Mouse (Mus musculus) mammary gland, adult 2 months (tissue): ENCODE data around the gene 2810408A11Rik. TPM values are rescaled to one million over a fixed set of nuclear protein-coding genes. Genes with fewer than 3 reads are reported as not detected.

Source experiments
- polyA plus RNA-seq: library from polyadenylated mRNA; depleted of rRNA; stranded (reverse); fragments of >200 nt; gene quantifications from 2 replicates; pipeline ENCODE4 v1.2.3, GENCODE M21; 2012; ENCODE audit warnings: low replicate concordance; rRNA removed

The 2810408A11Rik gene
- polyA plus RNA-seq, result 0.80 and 1.1 TPM in 2 replicates

DNA sequence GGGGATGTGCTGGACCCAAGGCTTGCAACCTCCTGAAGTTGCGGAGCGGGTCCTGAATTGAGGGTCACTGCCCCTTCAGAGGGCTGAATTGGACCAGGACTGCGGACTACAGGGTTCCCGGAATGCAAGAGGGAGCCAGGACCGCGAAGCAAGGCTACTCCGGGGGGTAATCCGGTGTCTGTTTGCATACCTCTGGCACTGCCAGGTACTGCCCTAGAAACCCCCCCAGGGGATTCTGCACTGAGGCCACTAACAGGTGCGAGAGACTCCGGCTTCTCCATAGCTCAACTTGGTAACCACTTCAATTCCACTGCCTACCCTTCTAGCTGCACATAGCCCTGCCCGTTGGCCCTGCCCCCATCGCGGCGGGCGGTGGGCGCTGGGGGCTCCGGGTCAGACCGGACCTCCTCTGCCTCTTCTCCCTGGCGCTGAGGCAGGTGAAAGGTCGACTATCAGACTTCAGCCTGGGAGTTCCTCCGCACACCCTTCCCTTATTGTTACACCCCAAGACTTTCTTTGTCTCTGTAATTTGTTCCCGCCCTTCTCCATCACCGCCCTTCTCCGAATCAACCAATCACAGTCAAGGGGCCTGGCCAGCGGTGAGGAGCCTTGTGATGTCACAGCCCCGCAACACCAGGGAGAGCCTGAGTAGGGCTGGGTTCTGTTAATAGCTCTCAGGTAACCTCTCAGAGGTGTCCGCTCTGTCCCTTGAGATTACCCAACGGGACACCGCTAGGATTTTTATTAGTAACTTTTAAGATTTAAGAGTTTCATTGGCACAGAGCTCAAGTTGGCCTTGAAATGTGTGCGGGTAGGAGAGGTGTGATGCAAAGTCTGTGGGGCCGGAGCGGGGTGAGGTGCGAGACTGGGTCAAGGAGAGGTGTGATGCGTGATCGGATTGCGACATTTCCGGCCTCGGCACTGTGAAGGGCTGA is at the start of gene 2810408A11Rik, which contains the start of gene Neurl4:
2810408A11Rik (minus strand) TSS at position 517 of the 935 bp plus-strand sequence.
Neurl4 (plus strand) TSS at position 602 of the 935 bp plus-strand sequence.

DNA sequence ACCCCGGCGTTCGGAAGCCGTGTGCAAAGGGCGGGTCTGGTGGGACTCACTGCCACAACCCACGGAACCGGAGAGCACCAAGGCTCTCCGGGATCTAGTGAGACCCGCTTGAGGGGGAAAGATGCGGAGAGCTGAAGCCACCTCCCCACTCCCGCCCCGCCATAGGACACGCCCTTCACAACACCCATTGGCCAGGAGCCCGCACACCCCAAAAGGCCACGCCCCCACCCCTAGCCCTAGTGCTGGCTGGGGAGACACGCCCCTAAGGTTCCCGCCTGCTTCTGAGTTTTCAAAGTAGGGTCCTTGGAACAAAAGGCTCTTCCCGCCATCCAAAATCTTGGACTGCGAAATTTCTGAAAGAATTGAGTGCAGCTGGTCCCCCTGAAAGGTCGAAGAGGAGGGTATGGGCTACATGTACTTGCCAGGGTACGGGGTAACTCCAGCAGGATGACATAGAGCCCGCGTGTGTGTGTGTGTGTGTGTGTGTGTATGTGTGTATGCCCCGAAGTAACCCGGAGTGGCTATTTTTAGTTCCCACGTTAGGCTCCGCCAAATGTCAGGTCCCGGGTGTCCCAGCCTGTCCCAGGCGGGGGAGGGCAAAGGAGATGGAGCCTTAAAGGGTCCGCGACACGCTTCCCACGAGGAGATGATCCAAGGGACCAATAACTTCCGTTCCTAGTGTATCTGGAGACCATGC is 47.4 kb upstream of the 2810408A11Rik start, which contains the start of gene Slc2a4:
Slc2a4 (minus strand) TSS at position 123 of the 697 bp plus-strand sequence.

DNA sequence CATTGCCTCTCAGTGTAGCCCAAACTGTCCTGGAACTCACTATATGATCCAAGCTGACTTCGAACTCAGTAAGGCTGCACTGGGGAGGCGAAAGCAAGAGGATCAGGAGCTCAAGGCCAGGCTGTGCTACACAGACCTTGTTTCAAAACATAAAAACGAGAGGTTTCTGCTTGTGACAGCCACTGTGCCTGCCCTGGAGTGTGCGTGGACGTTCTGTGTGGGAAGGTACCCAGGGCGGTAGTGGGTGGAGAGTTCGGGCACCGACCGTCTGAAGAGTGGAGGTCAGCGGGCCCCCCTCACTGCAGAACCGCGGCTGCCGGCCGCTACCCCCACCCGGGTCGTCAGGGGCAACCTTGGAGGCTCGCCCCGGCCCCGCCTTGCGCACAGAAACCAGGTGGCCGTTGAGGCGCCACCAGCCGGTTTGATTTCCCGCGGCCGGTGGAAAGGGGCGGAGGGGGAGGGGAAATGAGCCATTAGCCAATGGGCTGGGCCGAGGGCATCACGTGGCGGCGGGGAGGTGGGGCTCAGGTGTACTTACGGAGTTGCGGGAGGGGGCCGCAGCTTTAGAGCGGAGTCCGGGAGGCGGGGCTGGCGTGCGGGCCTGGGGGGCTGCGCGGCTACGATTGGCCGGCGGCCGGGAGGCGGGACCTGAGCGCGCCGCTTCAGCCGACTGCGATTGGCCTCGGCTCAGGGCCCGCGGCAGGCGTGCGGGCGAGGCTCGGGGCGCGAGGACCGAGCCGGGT is 34.5 kb upstream of the 2810408A11Rik start, which contains the start of gene Ybx2:
Ybx2 (plus strand) TSS at position 660 of the 743 bp plus-strand sequence.

DNA sequence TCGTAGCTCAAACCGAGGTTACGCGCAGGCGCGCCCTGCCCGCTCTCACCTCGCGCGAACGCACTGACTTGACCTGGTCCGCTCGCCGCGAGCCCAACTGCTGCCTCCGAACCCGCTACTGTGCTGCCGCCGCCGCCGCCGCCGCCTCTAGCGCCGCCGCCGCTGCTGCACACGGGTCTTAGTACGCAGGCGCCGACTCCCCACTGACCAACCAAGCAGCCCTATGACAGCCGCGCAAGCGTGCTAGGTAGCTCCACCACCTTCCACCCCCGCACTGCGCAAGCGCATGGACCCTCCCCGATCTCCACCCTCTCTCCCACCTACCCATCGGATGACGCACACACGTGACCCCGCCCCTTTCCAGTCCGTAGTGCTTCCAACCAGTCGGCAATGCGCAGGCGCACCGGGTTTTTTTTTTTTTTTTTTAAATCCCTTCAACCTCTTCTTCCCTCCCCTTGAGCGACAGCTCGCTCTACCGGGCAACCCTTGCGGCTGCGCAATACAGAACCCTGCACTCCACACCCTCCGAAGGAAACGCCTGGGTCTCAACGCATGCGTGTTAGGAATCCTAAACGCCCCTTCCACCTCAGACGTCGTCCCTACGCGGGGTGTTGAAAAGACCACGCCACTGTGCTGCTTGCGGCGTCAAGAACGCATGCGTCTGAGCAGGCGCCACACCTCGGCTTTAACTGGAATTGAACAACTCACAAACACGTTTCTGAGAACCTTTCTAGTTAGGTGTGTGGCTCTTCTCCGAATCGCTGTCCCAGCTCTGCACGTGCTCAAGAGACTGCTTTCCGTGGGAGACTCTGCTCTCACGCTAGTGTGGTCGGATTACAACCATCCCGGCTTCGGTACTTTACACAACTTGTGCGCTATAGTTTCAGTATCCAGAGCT is 20.6 kb upstream of the 2810408A11Rik start, which contains the start of gene Eif5a:
Eif5a (minus strand) TSS at position 845 of the 898 bp plus-strand sequence.

DNA sequence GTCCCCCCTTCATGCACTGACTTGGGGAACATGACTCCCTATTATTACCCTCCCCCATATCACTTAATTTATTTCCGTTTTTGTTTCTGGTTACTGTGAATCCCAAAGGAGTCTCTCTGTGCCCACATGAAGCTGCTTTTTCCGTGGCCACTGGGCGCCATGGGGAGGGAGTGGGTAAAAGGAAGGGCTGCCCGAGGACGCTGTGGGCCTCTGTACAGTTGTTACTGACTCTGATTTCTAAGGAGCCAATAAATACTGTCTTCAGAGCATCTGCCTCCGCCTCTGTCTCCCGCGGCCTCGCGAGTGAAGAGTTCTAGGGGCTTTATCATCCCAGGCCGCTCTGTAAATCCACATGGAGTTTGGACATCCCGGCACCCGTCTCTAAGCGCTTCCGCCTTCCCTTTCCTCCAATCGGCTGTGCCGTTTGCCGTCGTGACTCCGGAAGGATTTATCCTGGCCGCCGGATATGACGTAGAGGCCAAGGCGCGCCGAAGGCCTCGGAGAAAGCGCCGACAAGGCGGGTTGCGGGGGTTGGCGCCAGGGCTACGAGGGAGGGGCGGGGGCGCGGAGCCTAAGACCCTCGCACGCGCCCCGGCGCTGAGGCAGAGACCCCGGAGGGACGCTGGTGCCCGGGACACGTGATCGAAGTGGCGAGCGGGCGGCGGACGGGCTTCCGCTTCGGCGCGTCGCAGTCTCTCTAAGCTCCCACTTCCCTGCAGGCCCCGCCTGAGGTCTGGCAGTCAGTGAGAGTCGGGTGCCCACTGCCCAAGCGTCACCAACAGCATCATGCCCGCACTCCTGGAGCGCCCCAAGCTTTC is 13.0 kb upstream of the 2810408A11Rik start, which contains the start of gene Gps2:
Gps2 (plus strand) TSS at position 335 of the 818 bp plus-strand sequence.

DNA sequence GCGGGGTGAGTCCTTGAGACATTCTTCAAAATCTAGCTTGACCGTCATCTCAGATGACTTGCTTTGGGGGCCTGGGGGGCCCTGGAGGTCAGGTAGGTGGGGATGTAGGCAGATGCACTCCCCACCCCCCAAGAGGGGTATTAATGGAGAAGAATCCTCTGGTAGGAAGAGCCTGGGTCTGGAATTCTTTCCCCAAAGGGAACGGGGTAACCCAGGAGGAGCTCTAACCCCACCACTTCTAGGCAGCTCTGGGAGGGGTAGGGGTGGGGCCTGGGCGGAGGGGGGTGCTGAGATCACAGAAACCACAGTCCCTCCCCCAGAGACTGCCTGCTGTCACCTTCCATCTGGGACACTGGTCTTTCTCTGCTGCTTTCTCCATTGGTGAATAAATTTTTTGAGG is 5.5 kb downstream of the 2810408A11Rik start, which contains the start of gene Acap1:
Acap1 (minus strand) TSS at position 249 of the 400 bp plus-strand sequence.

DNA sequence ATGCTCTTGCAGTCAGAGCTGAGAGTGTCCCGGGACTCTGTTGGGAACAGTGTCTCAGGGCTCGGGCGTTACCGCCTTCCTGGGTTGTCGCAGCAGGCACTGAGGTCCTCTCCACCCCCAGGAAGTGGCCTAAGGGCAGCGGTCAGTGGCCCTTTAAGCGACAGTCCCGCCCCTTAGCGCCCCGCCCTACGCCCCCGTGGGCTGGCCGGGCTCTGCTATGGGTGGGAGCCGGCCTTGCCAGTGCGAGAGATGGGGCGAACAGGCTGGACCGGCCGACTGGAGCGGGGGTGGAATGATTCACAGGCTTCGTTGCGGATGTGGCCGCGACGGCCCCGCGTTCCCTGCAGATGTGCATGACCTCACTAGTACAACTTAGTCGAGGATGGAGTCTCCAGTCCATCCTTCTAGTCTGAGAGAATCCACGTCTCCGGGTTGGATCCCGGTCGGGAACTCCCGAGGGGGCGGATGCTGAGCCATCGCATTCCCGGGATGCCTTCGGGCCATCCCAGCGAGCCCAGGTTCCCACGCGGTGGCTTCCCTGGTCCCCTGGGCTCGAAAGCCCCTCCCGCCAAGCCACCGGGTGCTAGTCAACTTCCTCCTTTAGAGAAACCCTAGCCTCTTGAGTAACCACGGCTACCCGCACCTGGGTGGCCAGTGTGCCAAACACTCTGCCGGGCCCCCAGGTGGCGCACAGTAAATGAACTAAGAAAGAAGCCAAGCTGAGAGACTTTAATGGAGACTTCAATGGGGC is 19.8 kb downstream of the 2810408A11Rik start, which contains the start of gene Kctd11:
Kctd11 (minus strand) TSS at position 554 of the 751 bp plus-strand sequence.

DNA sequence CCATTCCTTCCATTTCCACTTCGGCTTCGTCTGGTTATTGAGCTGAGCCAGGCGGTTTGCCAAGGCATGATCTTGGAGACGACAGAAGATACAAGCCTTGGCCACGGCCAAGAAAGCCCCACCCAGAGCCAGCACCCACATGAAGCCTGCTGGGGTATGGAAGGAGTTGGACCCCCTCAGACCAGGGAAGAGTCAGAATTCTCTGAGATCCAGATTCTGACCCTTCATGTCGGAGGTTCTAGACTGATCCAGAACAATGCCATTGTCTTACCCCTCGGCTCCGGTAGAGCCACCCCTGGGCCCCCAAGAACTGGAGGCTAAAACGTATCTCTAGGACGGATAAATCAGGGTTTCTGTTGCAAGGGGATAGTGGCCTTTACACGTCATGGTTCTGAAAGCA is 22.9 kb downstream of the 2810408A11Rik start, which contains the start of gene Tmem95:
Tmem95 (minus strand) TSS at position 141 of the 400 bp plus-strand sequence.

DNA sequence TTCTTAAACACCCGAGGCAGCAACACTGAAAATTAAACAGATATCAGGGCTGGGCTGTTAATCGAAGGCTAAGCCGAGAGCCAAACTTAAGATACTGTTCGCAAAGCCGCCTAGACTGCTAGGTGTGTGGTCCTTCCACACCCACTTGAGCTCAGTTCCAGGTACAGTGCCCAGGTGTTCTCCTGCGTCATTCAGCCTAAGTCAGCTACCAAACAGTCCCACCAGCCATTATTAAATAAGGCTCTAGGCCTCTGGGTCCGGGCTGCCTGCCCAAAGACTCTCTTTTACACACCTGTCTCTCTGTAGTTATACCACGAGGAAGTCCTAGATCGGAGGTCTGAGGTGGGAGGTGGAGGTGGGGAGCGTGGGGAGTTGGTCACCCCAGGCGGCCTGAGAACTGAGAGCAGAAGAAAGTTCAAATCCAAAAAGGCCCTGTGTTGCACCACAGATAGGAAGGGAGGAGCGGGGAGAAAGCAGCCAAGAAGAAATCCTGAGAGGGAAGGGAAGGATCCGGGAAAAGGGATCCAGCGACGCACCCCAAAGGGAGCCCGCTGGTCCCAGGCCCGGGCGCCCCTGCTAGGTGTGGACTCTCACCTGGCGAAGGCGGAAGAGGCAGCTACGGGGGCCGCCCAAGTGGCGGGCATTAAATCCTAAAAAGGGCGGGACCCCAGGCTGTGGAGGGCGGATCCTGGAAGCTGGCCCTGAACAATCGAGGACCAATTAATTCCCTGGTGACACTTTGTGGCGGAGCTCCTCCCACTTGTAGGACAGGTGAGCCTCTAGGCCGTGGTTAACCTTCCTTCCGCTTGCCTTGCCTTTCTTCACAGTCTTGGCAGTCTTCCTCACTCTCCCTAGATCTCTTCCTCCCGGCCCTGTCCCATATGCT is 42.4 kb downstream of the 2810408A11Rik start, which contains the start of gene Tnk1:
Tnk1 (minus strand) TSS at position 618 of the 886 bp plus-strand sequence.

Other genes starting within 250 kb of the 2810408A11Rik start
- gene Sox15, start 245.7 kb downstream of the 2810408A11Rik start, polyA plus RNA-seq, result 0.66 and 1.1 TPM in 2 replicates
- 139 and 176 TPM in 2 replicates for gene Mpdu1, start 238.3 kb downstream of the 2810408A11Rik start, polyA plus RNA-seq
- 76.8 and 80.0 TPM in 2 replicates for gene Cd68, start 234.8 kb downstream of the 2810408A11Rik start, polyA plus RNA-seq
- 199 and 324 TPM in 2 replicates for gene Eif4a1, start 228.6 kb downstream of the 2810408A11Rik start, polyA plus RNA-seq
- gene Senp3, start 218.9 kb downstream of the 2810408A11Rik start, polyA plus RNA-seq, result 40.2 and 91.5 TPM in 2 replicates
- 5.2 and 9.5 TPM in 2 replicates for gene Tnfsf13, start 215.2 kb downstream of the 2810408A11Rik start, polyA plus RNA-seq
- 48.2 and 64.3 TPM in 2 replicates for gene Tnfsf12, start 205.1 kb downstream of the 2810408A11Rik start, polyA plus RNA-seq
- 8.4 and 11.1 TPM in 2 replicates for gene Tnfsfm13, start 204.9 kb downstream of the 2810408A11Rik start, polyA plus RNA-seq
- gene Polr2a, start 142.3 kb downstream of the 2810408A11Rik start, polyA plus RNA-seq, result 18.0 and 27.0 TPM in 2 replicates
- gene Slc35g3, start 139.0 kb downstream of the 2810408A11Rik start, polyA plus RNA-seq, result not detected in 2 replicates
- gene Zbtb4, start 135.1 kb downstream of the 2810408A11Rik start, polyA plus RNA-seq, result 47.2 and 88.9 TPM in 2 replicates
- gene Chrnb1, start 105.0 kb downstream of the 2810408A11Rik start, polyA plus RNA-seq, result 14.0 and 38.5 TPM in 2 replicates
- gene Fgf11, start 99.1 kb downstream of the 2810408A11Rik start, polyA plus RNA-seq, result 11.4 and 13.5 TPM in 2 replicates
- gene Tmem102, start 95.4 kb downstream of the 2810408A11Rik start, polyA plus RNA-seq, result 4.5 and 10.8 TPM in 2 replicates
- gene Gm39566, start 85.7 kb downstream of the 2810408A11Rik start, polyA plus RNA-seq, result not detected in 2 replicates
- gene Spem2, start 82.5 kb downstream of the 2810408A11Rik start, polyA plus RNA-seq, result not detected in 2 replicates
- gene Spem1, start 78.8 kb downstream of the 2810408A11Rik start, polyA plus RNA-seq, result 0.19 and 0.35 TPM in 2 replicates
- gene Nlgn2, start 63.2 kb downstream of the 2810408A11Rik start, polyA plus RNA-seq, result 23.5 and 39.4 TPM in 2 replicates
- 180 and 280 TPM in 2 replicates for gene Tmem256, start 62.5 kb downstream of the 2810408A11Rik start, polyA plus RNA-seq
- 125 and 161 TPM in 2 replicates for gene Plscr3, start 54.6 kb downstream of the 2810408A11Rik start, polyA plus RNA-seq
- gene Tnk1, start 42.3 kb downstream of the 2810408A11Rik start, polyA plus RNA-seq, result 11.8 and 14.1 TPM in 2 replicates
- gene Tmem95, start 23.0 kb downstream of the 2810408A11Rik start, polyA plus RNA-seq, result not detected in 2 replicates
- 11.8 and 13.5 TPM in 2 replicates for gene Kctd11, start 19.6 kb downstream of the 2810408A11Rik start, polyA plus RNA-seq
- 40.3 and 80.4 TPM in 2 replicates for gene Acap1, start 5.4 kb downstream of the 2810408A11Rik start, polyA plus RNA-seq
- 44.0 and 45.9 TPM in 2 replicates for gene Neurl4, start 85 bp upstream of the 2810408A11Rik start, polyA plus RNA-seq
- gene Gps2, start 12.9 kb upstream of the 2810408A11Rik start, polyA plus RNA-seq, result 130 and 139 TPM in 2 replicates
- gene Eif5a, start 21.0 kb upstream of the 2810408A11Rik start, polyA plus RNA-seq, result 301 and 469 TPM in 2 replicates
- 24.9 and 28.8 TPM in 2 replicates for gene Ybx2, start 34.8 kb upstream of the 2810408A11Rik start, polyA plus RNA-seq
- 238 and 400 TPM in 2 replicates for gene Slc2a4, start 47.2 kb upstream of the 2810408A11Rik start, polyA plus RNA-seq
- 18.2 and 18.6 TPM in 2 replicates for gene Cldn7, start 63.8 kb upstream of the 2810408A11Rik start, polyA plus RNA-seq
- gene Ctdnep1, start 80.2 kb upstream of the 2810408A11Rik start, polyA plus RNA-seq, result 110 and 163 TPM in 2 replicates
- gene Elp5, start 81.5 kb upstream of the 2810408A11Rik start, polyA plus RNA-seq, result 55.0 and 105 TPM in 2 replicates
- 358 and 921 TPM in 2 replicates for gene Gabarap, start 90.2 kb upstream of the 2810408A11Rik start, polyA plus RNA-seq
- 21.3 and 23.1 TPM in 2 replicates for gene Phf23, start 94.8 kb upstream of the 2810408A11Rik start, polyA plus RNA-seq
- 15.5 and 26.3 TPM in 2 replicates for gene Dvl2, start 99.6 kb upstream of the 2810408A11Rik start, polyA plus RNA-seq
- gene Acadvl, start 114.4 kb upstream of the 2810408A11Rik start, polyA plus RNA-seq, result 171 and 264 TPM in 2 replicates
- 22.3 and 22.8 TPM in 2 replicates for gene Dlg4, start 116.0 kb upstream of the 2810408A11Rik start, polyA plus RNA-seq
- 2.4 TPM in 1 of 2 replicates, not detected in the other for gene Asgr1, start 153.1 kb upstream of the 2810408A11Rik start, polyA plus RNA-seq
- gene Asgr2, start 191.7 kb upstream of the 2810408A11Rik start, polyA plus RNA-seq, result 3.7 and 5.9 TPM in 2 replicates
- 23.2 and 54.4 TPM in 2 replicates for gene Mgl2, start 229.3 kb upstream of the 2810408A11Rik start, polyA plus RNA-seq